Mouse (Mus musculus) stomach, postnatal 0 days (tissue): ENCODE data around the gene Pdilt. TPM values are rescaled to one million over a fixed set of nuclear protein-coding genes. Genes with fewer than 3 reads are reported as not detected.
"Not testable (repeated sequence)": the region's sequence is repeated elsewhere in the genome, so short reads cannot be mapped to it uniquely, and the experiment has no call there.

Source experiments
- ATAC-seq: fragments of 200-750 bp; cut with Nextera tagmentation; 2 replicates; pipeline ENCODE4 v1.8.0; 2017; ENCODE audit not compliant: low FRiP score, low TSS enrichment
- DNase-seq: peaks from one replicate; pipeline ENCODE4 v3.0.0-alpha.2; 2016; ENCODE audit warnings: low spot score
- H3K27ac ChIP-seq: fragments of 300-500 bp; sonication (generic); replicated peaks from 2 replicates; pipeline ENCODE4 v1.5.1; 2014; ENCODE audit warnings: mild to moderate bottlenecking, control low read depth
- H3K27me3 ChIP-seq: fragments of 300-500 bp; sonication (generic); 2 replicates; pipeline ENCODE4 v1.6.1; 2014; ENCODE audit warnings: low read length; ENCODE audit not compliant: control insufficient read depth, insufficient read depth
- H3K36me3 ChIP-seq: fragments of 300-500 bp; sonication (generic); 2 replicates; pipeline ENCODE4 v1.6.1; 2014; ENCODE audit warnings: low read length, mixed read lengths; ENCODE audit not compliant: control insufficient read depth, insufficient read depth
- H3K4me1 ChIP-seq: fragments of 300-500 bp; sonication (generic); replicated peaks from 2 replicates; pipeline ENCODE4 v1.6.1; 2014; ENCODE audit warnings: antibody characterized with exemption; ENCODE audit not compliant: control insufficient read depth, insufficient read depth
- H3K4me2 ChIP-seq: fragments of 300-500 bp; sonication (generic); replicated peaks from 2 replicates; pipeline ENCODE4 v1.6.1; 2014; ENCODE audit warnings: low read depth, mild to moderate bottlenecking, control low read depth, moderate library complexity
- H3K4me3 ChIP-seq: fragments of 300-500 bp; sonication (generic); 2 replicates; pipeline ENCODE4 v1.5.1; 2014; ENCODE audit warnings: low read depth, low read length, control low read depth
- H3K9ac ChIP-seq: fragments of 300-500 bp; sonication (generic); 2 replicates; pipeline ENCODE4 v1.6.1; 2014; ENCODE audit warnings: mild to moderate bottlenecking, low read length, control low read depth, mixed read lengths
- H3K9me3 ChIP-seq: fragments of 300-500 bp; sonication (generic); 2 replicates; pipeline ENCODE4 v1.6.1; 2016; ENCODE audit warnings: low read length; ENCODE audit not compliant: control insufficient read depth
- CTCF ChIP-seq: IDR thresholded peaks from 2 replicates; pipeline ENCODE4 v1.5.1; 2016; ENCODE audit warnings: antibody characterized with exemption, low read depth, mild to moderate bottlenecking, moderate library complexity
- EP300 ChIP-seq: optimal IDR thresholded peaks from 2 replicates; pipeline ENCODE3; 2016; ENCODE audit warnings: antibody characterized with exemption
- WGBS: fragments of 180-500 bp; shearing (Covaris S2); extraction: QIAGEN DNeasy Blood & Tissue Kit; methylation state at CpG from one replicate; pipeline ENCODE4 v1.1.7; 2014; 5-methylcytosine and 5-hydroxymethylcytosine counted together
- polyA plus RNA-seq: library from polyadenylated mRNA; unstranded; fragments of >200 nt; fragmentation: Nextera tagmentation; extraction: Ambion mirVana; gene quantifications from 2 replicates; pipeline ENCODE4 v1.2.1, GENCODE M21; 2015

Pdilt gene
- not detected in 2 replicates for polyA plus RNA-seq

DNA sequence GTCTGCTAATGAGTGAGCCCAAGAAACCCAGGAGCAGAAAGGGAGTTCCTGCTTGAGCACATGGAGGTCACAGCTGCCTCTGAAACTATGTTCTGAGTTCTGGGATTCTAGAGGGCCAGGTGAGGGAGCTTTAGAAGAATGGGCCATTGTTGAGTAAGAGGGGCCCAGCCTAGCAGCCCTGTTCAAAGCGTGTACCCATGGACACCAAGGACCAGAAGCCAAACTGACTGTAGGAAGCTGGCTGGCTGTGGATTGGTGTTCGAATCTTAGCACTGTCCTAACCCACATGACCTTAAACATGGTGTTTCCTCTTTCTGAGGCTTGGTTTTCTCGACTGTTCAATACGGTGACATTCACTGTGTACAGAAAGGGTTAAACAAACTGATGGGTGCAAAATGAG is at the start of gene Pdilt:
TSS of gene Pdilt (minus strand) at position 101 of the 400 bp plus-strand sequence.
- no peak within 1 kb of the TSS for H3K4me3 ChIP-seq
- ATAC-seq (no peak), DNase-seq (no peak)
- TF ChIP-seq EP300: no peak
- TF ChIP-seq CTCF: no peak
- no peaks in the 10 kb centered on the region for H3K36me3 ChIP-seq
- H3K27ac ChIP-seq: no peak within 1 kb of the TSS
- H3K4me2 ChIP-seq: no peak within 1 kb of the TSS
- H3K4me1 ChIP-seq: no peaks in the 10 kb centered on the region
- no peaks in the 10 kb centered on the region for H3K9me3 ChIP-seq
- H3K9ac ChIP-seq: no peak within 1 kb of the TSS
- 56% methylated on average over 4 of the region's 4 CpGs for WGBS
- H3K27me3 ChIP-seq: no peaks in the 10 kb centered on the region

GRCm38 (mm10) chr7:119562476-119562875 is 39.2 kb upstream of the Pdilt start:
- not testable (repeated sequence) for ATAC-seq, H3K4me3 ChIP-seq, H3K9ac ChIP-seq, H3K4me2 ChIP-seq, H3K27me3 ChIP-seq, H3K9me3 ChIP-seq, H3K27ac ChIP-seq, H3K4me1 ChIP-seq, DNase-seq, H3K36me3 ChIP-seq
- WGBS: 84% methylated on average over 2 of the region's 2 CpGs

GRCm38 (mm10) chr7:119561441-119561840 is 38.2 kb upstream of the Pdilt start:
- 59% methylated on average over 4 of the region's 4 CpGs for WGBS
- H3K36me3 ChIP-seq: no peaks in the 10 kb centered on the region
- no peaks in the 10 kb centered on the region for H3K9me3 ChIP-seq
- no peak overlapping the region for H3K4me2 ChIP-seq
- H3K27me3 ChIP-seq: no peaks in the 10 kb centered on the region
- no peak overlapping the region for H3K4me3 ChIP-seq
- ATAC-seq (no peak), DNase-seq (no peak)
- H3K4me1 ChIP-seq: no peaks in the 10 kb centered on the region
- no peak overlapping the region for H3K27ac ChIP-seq
- no peak overlapping the region for H3K9ac ChIP-seq
- TF ChIP-seq CTCF (no peak), EP300 (no peak)

GRCm38 (mm10) chr7:119560452-119560835 is 37.2 kb upstream of the Pdilt start:
- Histone ChIP-seq H3K4me1 (no peaks in the 10 kb centered on the region), H3K36me3 (no peaks in the 10 kb centered on the region), H3K9ac (no peak overlapping the region), H3K4me3 (no peak overlapping the region), H3K27ac (no peak overlapping the region), H3K27me3 (no peaks in the 10 kb centered on the region), H3K9me3 (no peaks in the 10 kb centered on the region), H3K4me2 (no peak overlapping the region)
- no peak for TF ChIP-seq EP300
- TF ChIP-seq CTCF: no peak
- 84% methylated on average over 3 of the region's 3 CpGs for WGBS
- no peak for ATAC-seq
- DNase-seq: no peak

- no peak for TF ChIP-seq EP300
- no peak for TF ChIP-seq CTCF
- Histone ChIP-seq H3K27ac (no peak overlapping the region), H3K9ac (no peak overlapping the region), H3K4me2 (no peak overlapping the region), H3K4me1 (no peaks in the 10 kb centered on the region), H3K4me3 (no peak overlapping the region), H3K27me3 (no peaks in the 10 kb centered on the region), H3K36me3 (no peaks in the 10 kb centered on the region), H3K9me3 (no peaks in the 10 kb centered on the region)
- 65% methylated on average over 3 of the region's 3 CpGs for WGBS
- no peak for ATAC-seq
- DNase-seq: no peak
Observed at GRCm38 (mm10) chr7:119559789-119560451, 36.6 kb upstream of the Pdilt start.

- no peak within 1 kb of the TSS for H3K4me2 ChIP-seq
- H3K4me1 ChIP-seq: no peaks in the 10 kb centered on the region
- H3K27me3 ChIP-seq: no peaks in the 10 kb centered on the region
- H3K4me3 ChIP-seq: no peak within 1 kb of the TSS
- H3K9ac ChIP-seq: no peak within 1 kb of the TSS
- DNase-seq: no peak
- no peaks in the 10 kb centered on the region for H3K9me3 ChIP-seq
- ATAC-seq: no peak
- WGBS: 64% methylated on average over 1 of the region's 1 CpGs
- no peak within 1 kb of the TSS for H3K27ac ChIP-seq
- no peaks in the 10 kb centered on the region for H3K36me3 ChIP-seq
- TF ChIP-seq EP300: no peak
- TF ChIP-seq CTCF: no peak
Observed at GRCm38 (mm10) chr7:119554040-119554439, 30.8 kb upstream of the Pdilt start, which contains the start of gene Acsm2. TSS of gene Acsm2 (plus strand) at chr7:119554340.
